Mouse (Mus musculus) megakaryocyte, embryonic 14.5 days (primary cell): Measurements from ENCODE around the gene Zdhhc13.

Source experiments
- FLI1 ChIP-seq: IDR thresholded peaks from 2 replicates; pipeline ENCODE4 v1.6.1; 2012; ENCODE audit warnings: low read length, inconsistent platforms, mixed read lengths
- GATA1 ChIP-seq: IDR thresholded peaks from 3 replicates; pipeline ENCODE4 v1.6.1; 2012; ENCODE audit warnings: mixed read lengths, low read length, inconsistent platforms, borderline replicate concordance

- TF ChIP-seq FLI1 (no peak), GATA1 (no peak)
These were observed 69.5 kb downstream of the Zdhhc13 start for GRCm38 (mm10) chr7:48858257-48858656.
